Mouse (Mus musculus) neutrophil, adult 83 days (primary cell): ENCODE measurements around the gene Ak9. TPM values are rescaled to one million over a fixed set of nuclear protein-coding genes. Genes with fewer than 3 reads are reported as not detected.

Source experiments
- total RNA-seq, 2 experiments: library from RNA; stranded (reverse); gene quantifications; one replicate each; pipeline ENCODE4 v1.2.4; 2023

Ak9 gene
- under 1 TPM in 1 of 2 experiments, not detected in 1; 0.04 TPM for total RNA-seq

DNA sequence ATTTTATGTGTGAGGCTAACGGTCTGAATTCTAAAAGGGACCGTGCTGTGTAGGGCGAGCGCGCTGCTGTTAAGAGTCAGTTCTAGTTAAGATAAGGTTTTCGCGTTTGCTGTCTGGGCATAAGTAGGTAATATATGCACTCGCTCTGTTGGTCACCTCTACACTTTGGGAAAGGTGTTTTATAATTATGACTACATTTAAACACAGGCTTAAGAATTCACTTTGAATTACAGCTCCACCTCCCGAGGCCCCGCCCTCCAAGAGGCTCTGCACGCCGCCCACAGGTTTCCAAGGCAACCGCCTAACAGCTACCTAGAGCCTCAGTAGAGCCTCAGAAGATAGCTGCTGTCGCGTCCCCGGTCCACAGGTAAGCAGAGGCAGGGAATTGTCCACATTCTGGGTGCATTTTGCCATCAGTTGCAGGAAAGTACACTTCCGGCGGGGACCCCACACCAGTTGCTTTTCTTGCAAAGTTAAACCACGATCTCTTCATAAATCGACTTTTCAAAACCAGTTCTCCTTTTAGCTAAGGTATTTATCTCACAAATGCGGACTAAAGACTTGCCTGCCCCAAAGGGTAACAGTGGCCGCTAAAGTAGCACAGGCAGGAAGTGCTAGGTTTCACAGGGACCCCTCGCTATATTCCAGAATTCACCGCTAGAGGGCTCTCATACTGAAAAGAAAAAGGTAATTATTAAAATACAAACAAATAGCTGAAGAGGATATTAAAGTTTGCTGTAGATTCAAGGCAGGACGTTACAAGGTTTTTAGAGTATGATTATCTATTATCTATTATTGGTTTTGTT is at the start of gene Ak9:
TSS of gene Ak9 (plus strand) at position 342 of the 806 bp plus-strand sequence.

DNA sequence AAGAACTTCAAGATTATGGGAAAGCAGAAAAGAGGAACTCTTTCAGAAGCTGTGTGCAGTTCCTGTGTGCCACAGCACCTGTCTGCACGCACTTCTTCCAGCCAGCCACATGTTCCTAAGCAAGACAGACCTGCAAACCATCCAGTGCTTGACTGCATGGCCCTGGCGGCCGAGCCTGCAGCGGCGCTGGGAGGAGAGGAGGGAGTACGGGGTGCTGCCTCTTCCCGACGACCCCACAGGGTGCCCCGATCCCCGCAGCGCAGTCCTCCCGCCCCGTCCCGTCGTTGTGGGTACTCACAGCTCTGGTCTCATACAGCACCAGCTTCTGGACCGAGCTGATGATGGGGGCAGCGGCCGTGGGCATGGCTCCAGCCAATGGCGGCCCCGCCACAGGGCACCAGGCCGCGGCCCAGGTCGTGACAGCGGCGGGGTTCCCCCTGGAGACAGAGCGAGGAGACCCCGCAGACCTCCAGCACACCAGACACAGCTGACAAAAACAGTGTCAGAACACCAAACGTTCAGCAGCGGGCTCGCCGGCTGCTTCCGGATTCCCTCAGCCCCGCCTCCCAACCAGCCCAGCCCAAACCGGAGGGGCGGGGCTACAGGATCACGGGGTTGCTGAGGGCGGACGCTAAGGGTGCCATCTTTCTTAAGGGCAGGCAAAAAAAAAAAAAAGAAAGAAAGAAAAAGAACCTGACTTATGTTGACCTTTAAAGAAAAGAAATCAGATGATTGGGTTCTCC is 920 bp upstream of the Ak9 start, which contains the start of gene Fig4:
TSS of gene Fig4 (minus strand) at position 572 of the 743 bp plus-strand sequence.

DNA sequence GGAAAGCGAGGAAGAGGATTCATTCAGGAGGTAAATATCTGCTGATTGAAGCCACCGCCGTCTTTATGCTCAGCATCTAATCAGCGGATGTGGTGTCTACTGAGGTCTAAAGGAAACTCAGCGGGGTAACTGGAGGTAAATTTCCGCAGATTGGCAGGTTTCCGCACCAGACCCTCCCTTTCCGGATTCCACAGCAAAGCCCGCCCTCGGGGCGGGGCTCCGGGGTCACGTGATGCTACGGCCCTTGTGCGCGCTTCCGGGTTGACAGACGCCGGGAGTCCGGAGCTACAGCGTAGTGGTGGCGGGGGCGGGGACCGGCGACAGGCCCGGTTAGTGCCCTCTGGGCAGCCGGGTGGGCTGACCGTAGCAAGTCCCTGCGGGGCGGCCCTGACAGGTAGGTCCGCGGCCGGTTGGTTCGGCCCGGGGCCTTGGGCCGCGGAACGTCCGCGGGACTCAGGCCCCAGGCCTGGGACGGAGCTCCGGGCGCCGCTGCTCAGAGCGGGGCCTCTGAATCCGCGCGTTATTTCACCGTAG is 146.4 kb downstream of the Ak9 start, which contains the start of gene Zbtb24:
TSS of gene Zbtb24 (plus strand) at position 247 of the 534 bp plus-strand sequence.

DNA sequence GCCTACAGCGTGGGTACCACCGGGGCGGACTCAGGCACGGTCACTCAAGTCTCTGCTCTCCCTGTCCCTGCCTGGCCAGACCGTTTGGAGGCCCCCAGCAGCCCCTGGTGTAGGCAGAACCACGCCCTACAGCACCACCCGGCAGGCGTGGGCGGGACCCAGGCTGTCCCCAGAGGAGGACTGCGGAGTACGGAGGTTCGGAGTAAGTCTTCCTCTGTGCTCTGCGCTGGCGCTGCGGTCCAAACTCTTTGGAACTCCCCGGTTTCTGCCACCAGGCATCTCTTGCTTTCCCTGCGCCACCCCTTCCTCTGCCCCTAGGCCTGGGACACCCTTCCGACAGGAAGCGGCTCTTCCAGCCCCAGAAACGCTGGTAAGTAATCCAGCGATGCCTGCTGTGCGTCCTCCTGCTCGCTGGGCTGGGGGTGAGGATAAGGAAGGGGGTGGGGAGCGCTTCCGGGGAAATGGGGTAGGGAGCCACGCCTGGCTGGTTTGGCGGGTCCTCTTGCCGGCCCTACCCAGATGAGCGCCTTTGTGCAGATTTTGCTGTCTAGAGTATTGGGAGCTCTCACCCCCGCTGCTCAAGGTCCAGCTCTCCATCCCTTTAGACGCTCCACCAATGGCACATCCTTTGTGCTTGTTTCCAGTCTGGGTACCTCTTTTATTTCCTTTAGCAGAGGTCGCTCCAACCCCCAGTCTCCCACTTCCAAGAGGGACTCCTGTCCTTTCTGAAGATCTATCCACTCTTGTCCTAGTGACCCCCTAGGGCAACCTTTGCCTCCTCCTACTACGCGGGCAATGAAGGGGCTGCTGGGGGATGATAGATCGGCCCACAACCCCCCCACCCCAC is 172.6 kb downstream of the Ak9 start, which contains the start of gene Mical1:
TSS of gene Mical1 (plus strand) at position 144 of the 847 bp plus-strand sequence.

Other genes starting within 250 kb of the Ak9 start
- not detected for gene Gpr6, start 231.7 kb upstream of the Ak9 start, total RNA-seq
- 10 to 100 TPM; 15.0 to 16.1 TPM for gene Fig4, start 720 bp upstream of the Ak9 start, total RNA-seq
- 10 to 100 TPM; 17.4 to 19.8 TPM for gene Zbtb24, start 146.4 kb downstream of the Ak9 start, total RNA-seq
- 100 to 1,000 TPM; 227 to 244 TPM for gene Mical1, start 172.3 kb downstream of the Ak9 start, total RNA-seq
- gene Smpd2, start 186.4 kb downstream of the Ak9 start, total RNA-seq: 10 to 100 TPM; 13.7 to 16.6 TPM
- gene Ppil6, start 186.5 kb downstream of the Ak9 start, total RNA-seq: not detected
- 100 to 1,000 TPM; 204 to 214 TPM for gene Cd164, start 215.4 kb downstream of the Ak9 start, total RNA-seq